In genomic region chr3:89419981-89420380, GRCm38 (mm10) we compare ENCODE assay signal across 8 mouse cellular contexts. TPM values are rescaled to one million over a fixed set of nuclear protein-coding genes. Genes with fewer than 3 reads are reported as not detected.
DNase-seq lines count a peak whose midpoint lies in the region; ATAC-seq lines count a peak whose summit lies in the region.

No protein-coding gene starts in this region.

- DNase-seq in neural tube, embryonic 11.5 days (ENCODE audit: low spot score): no peak
- no peak for DNase-seq in neural tube, embryonic 10.5 days (ENCODE audit: extremely low spot score, low spot score)
- no peak for DNase-seq in thymus, postnatal 4 days
- DNase-seq in cerebellum, adult 9-11 months: no peak
- no peak for DNase-seq in adipocyte (ENCODE audit: low spot score)

- peak overlapping the region; percentile 66; the same call in 1 of the 2 replicates for H3K9ac ChIP-seq in neural tube, embryonic 11.5 days (ENCODE audit: low read length)
- H3K9ac ChIP-seq in forebrain, embryonic 13.5 days: peak overlapping the region; percentile 73
- H3K9ac ChIP-seq in liver, embryonic 15.5 days: peak overlapping the region; percentile 81
- peak overlapping the region; percentile 79 for H3K9ac ChIP-seq in stomach, embryonic 16.5 days (ENCODE audit: low read length)

- H3K4me2 ChIP-seq in neural tube, embryonic 11.5 days (ENCODE audit: low read depth): peak overlapping the region; percentile 91
- H3K4me2 ChIP-seq in forebrain, embryonic 13.5 days: peak overlapping the region; percentile 91
- H3K4me2 ChIP-seq in liver, embryonic 15.5 days: peak overlapping the region; percentile 95
- peak overlapping the region; percentile 78 for H3K4me2 ChIP-seq in stomach, embryonic 16.5 days (ENCODE audit: low read depth, low read length)

- no peaks in the 10 kb centered on the region for H3K27me3 ChIP-seq in neural tube, embryonic 11.5 days (ENCODE audit: control insufficient read depth, insufficient read depth, low read length)
- no peaks in the 10 kb centered on the region for H3K27me3 ChIP-seq in forebrain, embryonic 13.5 days
- H3K27me3 ChIP-seq in liver, embryonic 15.5 days: no peaks in the 10 kb centered on the region
- H3K27me3 ChIP-seq in stomach, embryonic 16.5 days (ENCODE audit: control insufficient read depth, insufficient read depth, low read length): no peaks in the 10 kb centered on the region

- no peak for ATAC-seq in neural tube, embryonic 11.5 days (ENCODE audit: insufficient read depth, low FRiP score, low TSS enrichment)
- ATAC-seq in forebrain, embryonic 13.5 days: no peak
- no peak for ATAC-seq in liver, embryonic 15.5 days (ENCODE audit: insufficient read depth)
- no peak for ATAC-seq in stomach, embryonic 16.5 days (ENCODE audit: insufficient read depth, low FRiP score)

- H3K4me1 ChIP-seq in neural tube, embryonic 11.5 days (ENCODE audit: control insufficient read depth, insufficient read depth, low read length): peaks cover 27% of the 10 kb centered on the region
- peaks cover 49% of the 10 kb centered on the region for H3K4me1 ChIP-seq in forebrain, embryonic 13.5 days
- H3K4me1 ChIP-seq in liver, embryonic 15.5 days (replicated peaks): peaks cover 74% of the 10 kb centered on the region
- peaks cover 48% of the 10 kb centered on the region for H3K4me1 ChIP-seq in stomach, embryonic 16.5 days (ENCODE audit: control insufficient read depth, insufficient read depth, low read length)

- H3K9me3 ChIP-seq in neural tube, embryonic 11.5 days (ENCODE audit: control insufficient read depth, low read length): no peaks in the 10 kb centered on the region
- no peaks in the 10 kb centered on the region for H3K9me3 ChIP-seq in forebrain, embryonic 13.5 days (replicated peaks)
- H3K9me3 ChIP-seq in liver, embryonic 15.5 days (replicated peaks): no peaks in the 10 kb centered on the region
- H3K9me3 ChIP-seq in stomach, embryonic 16.5 days (replicated peaks; ENCODE audit: control insufficient read depth, low read length): no peaks in the 10 kb centered on the region

- H3K36me3 ChIP-seq in neural tube, embryonic 11.5 days (ENCODE audit: control insufficient read depth, insufficient read depth, low read length): peaks cover 2% of the 10 kb centered on the region; the same call in 1 of the 2 replicates
- peaks cover 14% of the 10 kb centered on the region for H3K36me3 ChIP-seq in forebrain, embryonic 13.5 days (ENCODE audit: poor library complexity, severe bottlenecking)
- H3K36me3 ChIP-seq in liver, embryonic 15.5 days (replicated peaks): peaks cover 45% of the 10 kb centered on the region
- peaks cover 6% of the 10 kb centered on the region for H3K36me3 ChIP-seq in stomach, embryonic 16.5 days (ENCODE audit: control insufficient read depth, insufficient read depth, low read length)

- peak overlapping the region; percentile 67; the same call in 1 of the 2 replicates for H3K27ac ChIP-seq in neural tube, embryonic 11.5 days (ENCODE audit: low read depth, low read length)
- peak overlapping the region; percentile 88; the same call in 1 of the 2 replicates for H3K27ac ChIP-seq in forebrain, embryonic 13.5 days
- peak overlapping the region; percentile 98 for H3K27ac ChIP-seq in liver, embryonic 15.5 days (replicated peaks)
- H3K27ac ChIP-seq in stomach, embryonic 16.5 days (ENCODE audit: low read length): peak overlapping the region; percentile 99

- peak overlapping the region; percentile 53 for H3K4me3 ChIP-seq in neural tube, embryonic 11.5 days (ENCODE audit: low read depth, low read length)
- peak overlapping the region; percentile 62 for H3K4me3 ChIP-seq in forebrain, embryonic 13.5 days
- H3K4me3 ChIP-seq in liver, embryonic 15.5 days (replicated peaks): peak overlapping the region; percentile 85
- H3K4me3 ChIP-seq in stomach, embryonic 16.5 days (replicated peaks; ENCODE audit: low read length): peak overlapping the region; percentile 70

- 19% methylated on average over 3 of the region's 3 CpGs for WGBS in neural tube, embryonic 11.5 days
- WGBS in forebrain, embryonic 13.5 days: 27% methylated on average over 3 of the region's 3 CpGs
- WGBS in liver, embryonic 15.5 days (ENCODE audit: insufficient replicate concordance): 21% methylated on average over 3 of the region's 3 CpGs
- 20% methylated on average over 3 of the region's 3 CpGs for WGBS in stomach, embryonic 16.5 days

RNA-seq across cellular contexts. Expression of gene Shc1, which starts 1.7 kb away (rescaled TPM):
- 43.9 and 48.0 TPM in 2 replicates for polyA plus RNA-seq in neural tube, embryonic 11.5 days (2014; fragmentation: Nextera tagmentation; extraction: Ambion mirVana)
- 15.9 and 16.7 TPM in 2 replicates for polyA plus RNA-seq in forebrain, embryonic 13.5 days (2015; fragmentation: Nextera tagmentation; extraction: Ambion mirVana)
- polyA plus RNA-seq in liver, embryonic 15.5 days (2015; fragmentation: Nextera tagmentation; extraction: Ambion mirVana): 44.8 and 50.6 TPM in 2 replicates
- 96.5 and 103 TPM in 2 replicates for polyA plus RNA-seq in stomach, embryonic 16.5 days (2015; fragmentation: Nextera tagmentation; extraction: Ambion mirVana)

RNA-seq across cellular contexts. Expression of gene Cks1b, which starts 1.8 kb away (rescaled TPM):
- polyA plus RNA-seq in neural tube, embryonic 11.5 days (2014; fragmentation: Nextera tagmentation; extraction: Ambion mirVana): 432 and 463 TPM in 2 replicates
- 352 TPM in 2 replicates for polyA plus RNA-seq in forebrain, embryonic 13.5 days (2015; fragmentation: Nextera tagmentation; extraction: Ambion mirVana)
- 210 and 229 TPM in 2 replicates for polyA plus RNA-seq in liver, embryonic 15.5 days (2015; fragmentation: Nextera tagmentation; extraction: Ambion mirVana)
- polyA plus RNA-seq in stomach, embryonic 16.5 days (2015; fragmentation: Nextera tagmentation; extraction: Ambion mirVana): 322 and 323 TPM in 2 replicates

RNA-seq across cellular contexts. Expression of gene Flad1, which starts 8.3 kb away (rescaled TPM):
- 29.4 and 30.9 TPM in 2 replicates for polyA plus RNA-seq in neural tube, embryonic 11.5 days (2014; fragmentation: Nextera tagmentation; extraction: Ambion mirVana)
- polyA plus RNA-seq in forebrain, embryonic 13.5 days (2015; fragmentation: Nextera tagmentation; extraction: Ambion mirVana): 36.3 and 39.4 TPM in 2 replicates
- polyA plus RNA-seq in liver, embryonic 15.5 days (2015; fragmentation: Nextera tagmentation; extraction: Ambion mirVana): 14.3 and 16.4 TPM in 2 replicates
- 27.5 and 28.6 TPM in 2 replicates for polyA plus RNA-seq in stomach, embryonic 16.5 days (2015; fragmentation: Nextera tagmentation; extraction: Ambion mirVana)

RNA-seq across cellular contexts. Expression of gene Pygo2, which starts 10.0 kb away (rescaled TPM):
- polyA plus RNA-seq in neural tube, embryonic 11.5 days (2014; fragmentation: Nextera tagmentation; extraction: Ambion mirVana): 55.7 and 59.8 TPM in 2 replicates
- polyA plus RNA-seq in forebrain, embryonic 13.5 days (2015; fragmentation: Nextera tagmentation; extraction: Ambion mirVana): 30.4 and 32.4 TPM in 2 replicates
- 10.1 and 10.6 TPM in 2 replicates for polyA plus RNA-seq in liver, embryonic 15.5 days (2015; fragmentation: Nextera tagmentation; extraction: Ambion mirVana)
- 21.1 and 23.4 TPM in 2 replicates for polyA plus RNA-seq in stomach, embryonic 16.5 days (2015; fragmentation: Nextera tagmentation; extraction: Ambion mirVana)

RNA-seq across cellular contexts. Expression of gene Pbxip1, which starts 16.5 kb away (rescaled TPM):
- 8.6 and 9.1 TPM in 2 replicates for polyA plus RNA-seq in neural tube, embryonic 11.5 days (2014; fragmentation: Nextera tagmentation; extraction: Ambion mirVana)
- 10.2 TPM in 2 replicates for polyA plus RNA-seq in forebrain, embryonic 13.5 days (2015; fragmentation: Nextera tagmentation; extraction: Ambion mirVana)
- polyA plus RNA-seq in liver, embryonic 15.5 days (2015; fragmentation: Nextera tagmentation; extraction: Ambion mirVana): 7.4 and 8.1 TPM in 2 replicates
- 41.8 and 51.2 TPM in 2 replicates for polyA plus RNA-seq in stomach, embryonic 16.5 days (2015; fragmentation: Nextera tagmentation; extraction: Ambion mirVana)
